Mouse (Mus musculus): Measurements from ENCODE around the gene Tas2r143. TPM values are rescaled to one million over a fixed set of nuclear protein-coding genes. Genes with fewer than 3 reads are reported as not detected.

The Tas2r143 gene
- total and polyA plus RNA-seq, 2 experiments from 2014 or later = not detected

DNA sequence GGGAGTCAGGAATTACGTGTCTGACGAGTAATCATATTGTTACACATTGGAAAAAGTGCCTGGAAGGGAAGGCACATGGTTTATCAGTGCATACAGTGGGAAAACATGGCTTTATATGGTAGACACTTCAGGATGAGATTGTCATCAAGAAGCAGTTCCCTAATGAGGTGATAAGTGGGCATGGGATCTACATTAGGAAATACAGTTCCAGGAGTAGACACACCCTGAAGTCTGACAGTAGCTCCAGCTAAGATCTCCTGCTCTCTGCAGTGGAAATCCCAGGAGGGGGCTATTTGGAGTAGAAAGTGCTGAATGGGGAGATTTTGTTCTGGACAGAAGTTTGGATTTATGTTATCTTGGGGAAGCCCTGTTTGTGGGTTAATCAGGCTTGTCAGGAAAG is 41.4 kb downstream of the Tas2r143 start:
- no peaks in the 10 kb centered on the region for H3K4me1 ChIP-seq (ENCODE audit: insufficient read depth, low read length)
- DNase-seq (ENCODE audit: low spot score) (no peak), ATAC-seq (ENCODE audit: low FRiP score) (no peak)
- H3K9me3 ChIP-seq (ENCODE audit: low read length) = no peaks in the 10 kb centered on the region
- no peak overlapping the region for H3K27ac ChIP-seq (ENCODE audit: low read depth, low read length)
- 60% methylated on average over 2 of the region's 2 CpGs for WGBS
- no peak overlapping the region for H3K4me3 ChIP-seq (ENCODE audit: low read depth, low read length)
- no peak overlapping the region for H3K9ac ChIP-seq (replicated peaks; ENCODE audit: low read length, poor library complexity, severe bottlenecking)
- H3K27me3 ChIP-seq (ENCODE audit: insufficient read depth, low read length) = no peaks in the 10 kb centered on the region
- no peaks in the 10 kb centered on the region for H3K36me3 ChIP-seq (ENCODE audit: insufficient read depth, low read length)
- no peak overlapping the region for H3K4me2 ChIP-seq (ENCODE audit: low read depth, low read length, poor library complexity, severe bottlenecking)
- TF ChIP-seq CTCF (IDR thresholded peaks at IDR 0.05) = no peak

DNA sequence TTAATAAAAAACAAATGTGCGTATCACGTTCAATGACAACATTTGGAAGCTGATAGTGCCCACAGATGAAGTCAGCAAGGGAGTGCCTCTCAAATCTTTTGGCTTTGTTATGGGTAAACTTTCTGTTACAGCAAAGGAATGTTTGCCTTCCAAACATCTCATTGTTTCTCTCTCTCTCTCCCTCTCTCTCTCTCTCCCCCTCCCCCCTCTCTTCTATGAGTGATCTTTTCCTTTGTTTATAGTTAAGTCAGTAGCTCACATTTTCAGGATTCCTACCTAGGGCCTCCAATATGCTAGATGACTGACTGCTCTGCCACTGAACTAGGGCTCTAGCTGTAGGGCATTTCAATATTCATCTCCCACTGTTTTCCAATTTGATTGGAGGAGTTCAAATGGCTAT is 44.5 kb downstream of the Tas2r143 start:
- Histone ChIP-seq H3K9me3 (ENCODE audit: low read length) (no peaks in the 10 kb centered on the region), H3K27ac (ENCODE audit: low read depth, low read length) (no peak overlapping the region), H3K9ac (replicated peaks; ENCODE audit: low read length, poor library complexity, severe bottlenecking) (no peak overlapping the region), H3K4me2 (ENCODE audit: low read depth, low read length, poor library complexity, severe bottlenecking) (no peak overlapping the region), H3K4me3 (ENCODE audit: low read depth, low read length) (no peak overlapping the region), H3K36me3 (ENCODE audit: insufficient read depth, low read length) (no peaks in the 10 kb centered on the region), H3K27me3 (ENCODE audit: insufficient read depth, low read length) (no peaks in the 10 kb centered on the region), H3K4me1 (ENCODE audit: insufficient read depth, low read length) (no peaks in the 10 kb centered on the region)
- no peak for TF ChIP-seq CTCF (IDR thresholded peaks at IDR 0.05)
- ATAC-seq (ENCODE audit: low FRiP score) = no peak
- 93% methylated on average over 2 of the region's 2 CpGs for WGBS
- DNase-seq (ENCODE audit: low spot score) = no peak

DNA sequence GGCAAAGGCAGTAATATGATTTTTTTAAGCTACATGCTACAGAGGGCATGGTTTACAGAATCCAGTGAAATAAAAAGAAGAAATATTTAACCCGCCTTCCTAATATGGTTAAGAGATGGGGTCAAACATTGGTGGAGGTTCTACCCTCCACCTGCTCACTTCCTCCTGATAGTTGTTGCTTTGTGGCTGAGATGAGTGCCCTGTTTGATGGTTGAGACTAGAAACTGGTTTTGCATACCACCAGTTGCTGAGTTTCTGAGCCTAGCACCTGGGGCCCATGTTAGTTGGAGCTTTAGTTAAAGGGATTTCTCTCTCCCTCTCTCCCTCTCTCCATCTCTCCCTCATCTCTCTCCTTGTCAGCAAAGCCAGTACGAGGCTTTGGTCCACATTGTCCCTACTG is 47.3 kb downstream of the Tas2r143 start:
- Histone ChIP-seq H3K27me3 (ENCODE audit: insufficient read depth, low read length) (no peaks in the 10 kb centered on the region), H3K27ac (ENCODE audit: low read depth, low read length) (no peak overlapping the region), H3K4me2 (ENCODE audit: low read depth, low read length, poor library complexity, severe bottlenecking) (no peak overlapping the region), H3K4me1 (ENCODE audit: insufficient read depth, low read length) (no peaks in the 10 kb centered on the region), H3K4me3 (ENCODE audit: low read depth, low read length) (no peak overlapping the region), H3K9ac (replicated peaks; ENCODE audit: low read length, poor library complexity, severe bottlenecking) (no peak overlapping the region), H3K36me3 (ENCODE audit: insufficient read depth, low read length) (no peaks in the 10 kb centered on the region), H3K9me3 (ENCODE audit: low read length) (no peaks in the 10 kb centered on the region)
- no peak for TF ChIP-seq CTCF (IDR thresholded peaks at IDR 0.05)
- ATAC-seq (ENCODE audit: low FRiP score) (no peak), DNase-seq (ENCODE audit: low spot score) (no peak)
- WGBS = 70% methylated on average over 2 of the region's 2 CpGs

Other genes starting within 250 kb of the Tas2r143 start
- not detected in 2 replicates for gene Tas2r144, start 184.9 kb upstream of the Tas2r143 start, total RNA-seq (2014; rRNA removed)
- not detected in 2 replicates for gene Tas2r144, start 184.9 kb upstream of the Tas2r143 start, polyA plus RNA-seq (2015; fragmentation: Nextera tagmentation; extraction: Ambion mirVana)
- 5.4 and 9.0 TPM in 2 replicates for gene Gstk1, start 154.3 kb upstream of the Tas2r143 start, total RNA-seq (2014; rRNA removed)
- gene Gstk1, start 154.3 kb upstream of the Tas2r143 start, polyA plus RNA-seq (2015; fragmentation: Nextera tagmentation; extraction: Ambion mirVana) = 10.4 and 12.3 TPM in 2 replicates
- gene Tmem139, start 138.3 kb upstream of the Tas2r143 start, total RNA-seq (2014; rRNA removed) = not detected in 2 replicates
- 0.14 and 0.15 TPM in 2 replicates for gene Tmem139, start 138.3 kb upstream of the Tas2r143 start, polyA plus RNA-seq (2015; fragmentation: Nextera tagmentation; extraction: Ambion mirVana)
- gene Casp2, start 135.3 kb upstream of the Tas2r143 start, total RNA-seq (2014; rRNA removed) = 42.6 and 50.7 TPM in 2 replicates
- 17.9 and 18.4 TPM in 2 replicates for gene Casp2, start 135.3 kb upstream of the Tas2r143 start, polyA plus RNA-seq (2015; fragmentation: Nextera tagmentation; extraction: Ambion mirVana)
- gene Clcn1, start 113.6 kb upstream of the Tas2r143 start, total RNA-seq (2014; rRNA removed) = 1.2 and 2.4 TPM in 2 replicates
- 1.0 and 1.3 TPM in 2 replicates for gene Clcn1, start 113.6 kb upstream of the Tas2r143 start, polyA plus RNA-seq (2015; fragmentation: Nextera tagmentation; extraction: Ambion mirVana)
- gene Fam131b, start 75.6 kb upstream of the Tas2r143 start, total RNA-seq (2014; rRNA removed) = 55.6 and 59.6 TPM in 2 replicates
- 5.6 and 6.0 TPM in 2 replicates for gene Fam131b, start 75.6 kb upstream of the Tas2r143 start, polyA plus RNA-seq (2015; fragmentation: Nextera tagmentation; extraction: Ambion mirVana)
- 47.3 and 71.7 TPM in 2 replicates for gene Zyx, start 50.6 kb upstream of the Tas2r143 start, total RNA-seq (2014; rRNA removed)
- gene Zyx, start 50.6 kb upstream of the Tas2r143 start, polyA plus RNA-seq (2015; fragmentation: Nextera tagmentation; extraction: Ambion mirVana) = 60.5 and 62.7 TPM in 2 replicates
- 0.71 and 1.1 TPM in 2 replicates for gene Epha1, start 27.0 kb upstream of the Tas2r143 start, total RNA-seq (2014; rRNA removed)
- gene Epha1, start 27.0 kb upstream of the Tas2r143 start, polyA plus RNA-seq (2015; fragmentation: Nextera tagmentation; extraction: Ambion mirVana) = 0.58 and 0.74 TPM in 2 replicates
- not detected in 2 replicates for gene Tas2r135, start 5.2 kb downstream of the Tas2r143 start, total RNA-seq (2014; rRNA removed)
- gene Tas2r135, start 5.2 kb downstream of the Tas2r143 start, polyA plus RNA-seq (2015; fragmentation: Nextera tagmentation; extraction: Ambion mirVana) = not detected in 2 replicates
- gene Tas2r126, start 34.3 kb downstream of the Tas2r143 start, total RNA-seq (2014; rRNA removed) = not detected in 2 replicates
- not detected in 2 replicates for gene Tas2r126, start 34.3 kb downstream of the Tas2r143 start, polyA plus RNA-seq (2015; fragmentation: Nextera tagmentation; extraction: Ambion mirVana)
- not detected in 2 replicates for gene Olfr458, start 65.0 kb downstream of the Tas2r143 start, total RNA-seq (2014; rRNA removed)
- gene Olfr458, start 65.0 kb downstream of the Tas2r143 start, polyA plus RNA-seq (2015; fragmentation: Nextera tagmentation; extraction: Ambion mirVana) = not detected in 2 replicates
- gene Olfr457, start 76.1 kb downstream of the Tas2r143 start, total RNA-seq (2014; rRNA removed) = not detected in 2 replicates
- not detected in 2 replicates for gene Olfr457, start 76.1 kb downstream of the Tas2r143 start, polyA plus RNA-seq (2015; fragmentation: Nextera tagmentation; extraction: Ambion mirVana)
- gene Olfr456, start 87.0 kb downstream of the Tas2r143 start, total RNA-seq (2014; rRNA removed) = not detected in 2 replicates
- gene Olfr456, start 87.0 kb downstream of the Tas2r143 start, polyA plus RNA-seq (2015; fragmentation: Nextera tagmentation; extraction: Ambion mirVana) = not detected in 2 replicates
- not detected in 2 replicates for gene Olfr455, start 147.3 kb downstream of the Tas2r143 start, total RNA-seq (2014; rRNA removed)
- gene Olfr455, start 147.3 kb downstream of the Tas2r143 start, polyA plus RNA-seq (2015; fragmentation: Nextera tagmentation; extraction: Ambion mirVana) = not detected in 2 replicates
- not detected in 2 replicates for gene Tcaf3, start 197.5 kb downstream of the Tas2r143 start, total RNA-seq (2014; rRNA removed)
- gene Tcaf3, start 197.5 kb downstream of the Tas2r143 start, polyA plus RNA-seq (2015; fragmentation: Nextera tagmentation; extraction: Ambion mirVana) = not detected in 2 replicates
- 3.1 and 4.7 TPM in 2 replicates for gene Tcaf2, start 245.0 kb downstream of the Tas2r143 start, total RNA-seq (2014; rRNA removed)
- 1.5 and 1.8 TPM in 2 replicates for gene Tcaf2, start 245.0 kb downstream of the Tas2r143 start, polyA plus RNA-seq (2015; fragmentation: Nextera tagmentation; extraction: Ambion mirVana)

Data from midbrain, postnatal 0 days (tissue).